Mouse (Mus musculus): ENCODE measurements around the gene Fgfr2. TPM values are rescaled to one million over a fixed set of nuclear protein-coding genes. Genes with fewer than 3 reads are reported as not detected.
A peak's percentile ranks its signal among the peaks of the same experiment; 100 is the strongest.

The Fgfr2 gene
- polyA plus RNA-seq, 1 experiment = 1.7 TPM

DNA sequence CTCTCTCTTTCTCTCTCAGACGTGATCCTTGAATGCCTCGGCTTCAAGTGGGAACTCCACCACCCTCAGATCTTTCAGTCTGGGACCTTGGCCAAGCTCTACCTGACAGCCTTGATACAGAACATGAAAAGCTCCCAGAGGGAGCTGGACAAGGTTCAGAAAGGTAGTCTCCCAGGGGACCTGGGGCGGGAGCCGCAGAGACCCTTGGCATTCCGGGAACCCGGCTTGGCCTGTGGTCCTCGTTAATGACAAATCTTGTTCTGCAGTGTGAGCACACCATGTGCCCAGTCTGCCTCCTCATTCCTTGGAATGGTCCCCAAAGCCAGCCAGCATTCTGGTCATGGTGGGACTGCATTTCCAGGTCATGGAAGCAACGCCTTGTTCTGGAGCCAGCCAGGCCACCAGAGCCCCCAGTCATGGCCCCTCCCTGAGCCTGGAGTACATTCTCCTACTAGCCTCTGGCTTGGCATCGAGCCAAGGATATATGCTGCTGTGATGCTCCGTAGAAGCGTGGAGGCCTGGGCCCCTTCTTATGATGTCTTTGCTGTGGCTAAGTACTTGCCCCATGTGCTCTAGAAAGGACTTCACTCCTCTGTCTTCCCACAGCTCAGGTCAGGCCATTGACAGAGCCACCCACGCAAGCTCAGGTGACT, 2337.1 kb downstream of the Fgfr2 start:
- Histone ChIP-seq H3K4me3 (ENCODE audit: insufficient read depth, poor library complexity, severe bottlenecking) (no peak overlapping the region), H3K79me3 (ENCODE audit: low read depth) (no peaks in the 10 kb centered on the region), H3K36me3 (ENCODE audit: control insufficient read depth, insufficient read depth) (no peaks in the 10 kb centered on the region), H3K79me2 (ENCODE audit: control insufficient read depth, insufficient read depth) (no peaks in the 10 kb centered on the region), H3ac (ENCODE audit: control insufficient read depth, insufficient read length, low read depth) (no peak overlapping the region), H3K27me3 (ENCODE audit: control insufficient read depth, insufficient read depth, insufficient read length) (no peaks in the 10 kb centered on the region)
- TF ChIP-seq CTCF (IDR thresholded peaks at IDR 0.05; ENCODE audit: control insufficient read depth, insufficient read depth, insufficient read length) (no peak), CEBPB (IDR thresholded peaks at IDR 0.05; ENCODE audit: low read depth) (no peak), MYOG (IDR thresholded peaks at IDR 0.05; ENCODE audit: control insufficient read depth, extremely low read depth, insufficient read length) (no peak), MYOD1 (IDR thresholded peaks at IDR 0.05; ENCODE audit: control insufficient read depth, insufficient read length, low read depth) (no peak), FOSL1 (IDR thresholded peaks at IDR 0.05; ENCODE audit: insufficient read depth, low read length, poor library complexity, severe bottlenecking) (no peak), USF1 (IDR thresholded peaks at IDR 0.05; ENCODE audit: low read depth) (no peak), MAX (IDR thresholded peaks at IDR 0.05) (no peak)

DNA sequence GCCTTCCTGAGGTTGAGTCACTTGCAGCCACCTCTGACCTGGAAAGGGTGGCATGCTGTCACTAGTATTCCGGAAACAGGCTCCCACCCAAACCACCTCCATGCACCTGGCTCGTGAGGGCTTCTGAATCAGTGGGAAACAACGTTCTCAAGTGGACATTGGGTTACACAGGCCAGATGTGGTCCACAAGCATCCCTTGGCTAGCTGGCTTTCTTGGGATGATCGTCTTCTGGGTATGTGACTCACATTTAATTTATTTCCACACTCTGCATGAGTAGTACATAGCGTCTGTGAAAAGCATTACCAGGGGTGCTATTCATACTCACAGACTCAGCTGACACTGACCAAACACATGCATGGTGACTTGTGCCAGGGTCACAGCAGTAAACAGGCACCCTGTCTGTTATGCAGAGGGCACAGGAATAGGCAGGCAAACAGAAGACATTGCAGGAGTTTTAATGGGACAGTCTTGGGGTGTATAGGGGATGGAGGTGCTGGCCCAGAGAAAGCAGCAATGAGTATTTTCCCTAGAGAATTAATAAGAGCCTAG, 2340.6 kb downstream of the Fgfr2 start:
- H3K79me3 ChIP-seq (ENCODE audit: low read depth) = no peaks in the 10 kb centered on the region
- no peak overlapping the region for H3ac ChIP-seq (ENCODE audit: control insufficient read depth, insufficient read length, low read depth)
- no peak overlapping the region for H3K4me3 ChIP-seq (ENCODE audit: insufficient read depth, poor library complexity, severe bottlenecking)
- H3K27me3 ChIP-seq (ENCODE audit: control insufficient read depth, insufficient read depth, insufficient read length) = no peaks in the 10 kb centered on the region
- no peaks in the 10 kb centered on the region for H3K36me3 ChIP-seq (ENCODE audit: control insufficient read depth, insufficient read depth)
- TF ChIP-seq MYOD1 (IDR thresholded peaks at IDR 0.05; ENCODE audit: control insufficient read depth, insufficient read length, low read depth) (peak; percentile 63), MAX (IDR thresholded peaks at IDR 0.05) (no peak)
- no peaks in the 10 kb centered on the region for H3K79me2 ChIP-seq (ENCODE audit: control insufficient read depth, insufficient read depth)

DNA sequence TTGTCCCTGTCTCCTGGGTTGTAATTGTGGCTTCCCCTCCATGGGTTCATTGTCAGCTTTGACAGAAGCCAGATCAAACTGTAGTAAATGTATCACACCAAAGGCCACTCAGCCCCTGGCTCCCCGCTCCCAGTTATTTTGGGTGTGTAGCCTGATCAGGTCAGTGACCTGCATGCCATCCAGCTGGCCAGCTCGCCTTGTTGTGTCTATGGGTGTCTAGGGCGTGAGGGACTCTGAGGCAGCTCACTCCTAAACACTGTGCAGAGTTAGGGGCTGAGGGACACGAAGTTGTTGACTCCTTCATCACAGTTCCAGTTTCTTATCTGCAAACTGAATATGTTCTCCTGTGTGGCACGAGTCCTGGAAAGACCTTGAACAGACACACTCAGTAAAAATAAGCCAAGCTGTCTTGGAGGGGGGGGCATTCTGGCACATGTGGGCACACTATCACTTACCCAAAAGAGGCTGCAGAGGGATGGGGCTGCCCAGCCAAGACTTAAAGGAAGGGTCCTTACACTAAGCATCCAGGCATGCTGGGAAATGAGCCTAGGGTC, 2342.2 kb downstream of the Fgfr2 start:
- Histone ChIP-seq H3ac (ENCODE audit: control insufficient read depth, insufficient read length, low read depth) (no peak overlapping the region), H3K4me3 (ENCODE audit: insufficient read depth, poor library complexity, severe bottlenecking) (no peak overlapping the region), H3K27me3 (ENCODE audit: control insufficient read depth, insufficient read depth, insufficient read length) (no peaks in the 10 kb centered on the region), H3K79me3 (ENCODE audit: low read depth) (no peaks in the 10 kb centered on the region), H3K79me2 (ENCODE audit: control insufficient read depth, insufficient read depth) (no peaks in the 10 kb centered on the region), H3K36me3 (ENCODE audit: control insufficient read depth, insufficient read depth) (no peaks in the 10 kb centered on the region)
- TF ChIP-seq MAX (IDR thresholded peaks at IDR 0.05) (no peak), CEBPB (IDR thresholded peaks at IDR 0.05; ENCODE audit: low read depth) (no peak), MYOG (IDR thresholded peaks at IDR 0.05; ENCODE audit: control insufficient read depth, extremely low read depth, insufficient read length) (no peak), MYOD1 (IDR thresholded peaks at IDR 0.05; ENCODE audit: control insufficient read depth, insufficient read length, low read depth) (no peak), USF1 (IDR thresholded peaks at IDR 0.05; ENCODE audit: low read depth) (no peak), CTCF (IDR thresholded peaks at IDR 0.05; ENCODE audit: control insufficient read depth, insufficient read depth, insufficient read length) (no peak), FOSL1 (IDR thresholded peaks at IDR 0.05; ENCODE audit: insufficient read depth, low read length, poor library complexity, severe bottlenecking) (no peak)

DNA sequence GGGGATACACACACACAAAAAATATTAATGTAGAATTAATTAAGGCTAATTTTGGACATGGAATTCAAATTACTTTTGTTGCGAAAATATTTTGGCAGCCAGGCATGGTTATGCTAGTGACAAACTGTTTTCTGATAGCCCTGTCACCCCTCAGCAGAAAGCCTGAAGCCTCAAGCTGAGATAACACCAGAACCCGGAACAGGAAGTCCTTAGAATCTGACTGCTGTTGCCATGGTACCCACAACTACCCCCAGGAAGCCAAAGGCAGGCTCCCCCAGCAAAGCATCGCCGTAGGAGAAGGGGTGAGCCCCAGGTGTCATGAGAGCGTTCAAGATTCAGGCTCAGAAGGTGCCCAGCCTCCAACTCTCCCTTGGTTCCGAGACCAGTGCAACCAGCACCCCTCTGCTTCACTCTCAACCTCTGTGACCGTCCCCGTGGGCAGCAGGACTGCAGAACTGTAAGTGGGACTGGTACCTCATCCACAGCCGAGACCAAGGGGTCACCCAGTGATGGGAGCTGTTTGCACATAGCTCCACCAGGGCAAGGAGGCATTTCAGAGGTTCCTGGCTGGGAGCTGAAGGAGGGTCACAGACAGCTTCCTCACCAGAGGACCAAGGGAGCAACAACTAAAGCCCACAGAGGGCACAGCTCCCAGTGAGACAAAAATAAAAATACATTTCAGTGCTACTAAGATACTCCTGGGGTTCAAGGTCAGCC, 2349.1 kb downstream of the Fgfr2 start, which contains the start of gene Btbd16:
TSS of gene Btbd16 (plus strand) at position 156 of the 717 bp plus-strand sequence.
- Histone ChIP-seq H3ac (ENCODE audit: control insufficient read depth, insufficient read length, low read depth) (no peak within 1 kb of the TSS), H3K27me3 (ENCODE audit: control insufficient read depth, insufficient read depth, insufficient read length) (no peaks in the 10 kb centered on the region), H3K79me3 (ENCODE audit: low read depth) (no peaks in the 10 kb centered on the region), H3K36me3 (ENCODE audit: control insufficient read depth, insufficient read depth) (no peaks in the 10 kb centered on the region), H3K79me2 (ENCODE audit: control insufficient read depth, insufficient read depth) (no peaks in the 10 kb centered on the region), H3K4me3 (ENCODE audit: insufficient read depth, poor library complexity, severe bottlenecking) (no peak within 1 kb of the TSS)
- no peak for TF ChIP-seq FOSL1 (IDR thresholded peaks at IDR 0.05; ENCODE audit: insufficient read depth, low read length, poor library complexity, severe bottlenecking)
- TF ChIP-seq USF1 (IDR thresholded peaks at IDR 0.05; ENCODE audit: low read depth) = no peak
- TF ChIP-seq CEBPB (IDR thresholded peaks at IDR 0.05; ENCODE audit: low read depth) = no peak
- no peak for TF ChIP-seq CTCF (IDR thresholded peaks at IDR 0.05; ENCODE audit: control insufficient read depth, insufficient read depth, insufficient read length)
- TF ChIP-seq MYOD1 (IDR thresholded peaks at IDR 0.05; ENCODE audit: control insufficient read depth, insufficient read length, low read depth) = no peak
- TF ChIP-seq MYOG (IDR thresholded peaks at IDR 0.05; ENCODE audit: control insufficient read depth, extremely low read depth, insufficient read length) = no peak
- no peak for TF ChIP-seq MAX (IDR thresholded peaks at IDR 0.05)

DNA sequence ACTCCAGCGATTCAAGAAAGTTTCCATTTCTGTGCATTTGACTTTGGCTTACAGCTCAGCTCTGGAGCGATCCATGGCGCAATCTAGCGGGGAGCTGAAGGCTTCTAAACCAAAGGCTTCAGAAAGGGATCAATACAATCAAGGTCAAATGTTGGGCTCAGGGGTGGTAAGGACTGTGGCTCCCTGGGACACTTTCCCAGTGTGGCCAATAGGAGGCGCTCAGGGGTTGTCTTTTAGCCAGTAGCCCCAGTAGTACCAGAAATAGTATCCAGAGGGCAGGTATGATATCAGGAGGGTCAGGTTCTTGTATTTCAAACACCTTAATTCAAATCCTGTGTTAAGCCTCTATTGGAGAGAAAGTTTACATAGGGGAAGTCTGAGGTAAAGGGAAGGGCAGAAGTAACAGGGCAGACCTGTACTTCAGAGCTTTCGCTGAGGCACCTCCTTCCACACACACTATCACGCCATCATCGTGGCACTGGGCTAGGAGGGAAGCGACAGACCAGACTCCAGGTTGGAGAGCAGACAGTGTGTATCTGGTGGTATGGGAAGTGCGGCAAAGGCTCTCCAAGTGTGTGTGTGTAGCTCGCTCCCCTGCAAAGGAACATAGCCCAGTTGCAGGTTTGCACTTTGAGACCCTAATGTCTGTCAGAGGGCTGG, 2349.8 kb downstream of the Fgfr2 start:
- Histone ChIP-seq H3K79me2 (ENCODE audit: control insufficient read depth, insufficient read depth) (no peaks in the 10 kb centered on the region), H3K27me3 (ENCODE audit: control insufficient read depth, insufficient read depth, insufficient read length) (no peaks in the 10 kb centered on the region), H3ac (ENCODE audit: control insufficient read depth, insufficient read length, low read depth) (no peak overlapping the region), H3K79me3 (ENCODE audit: low read depth) (no peaks in the 10 kb centered on the region), H3K36me3 (ENCODE audit: control insufficient read depth, insufficient read depth) (no peaks in the 10 kb centered on the region), H3K4me3 (ENCODE audit: insufficient read depth, poor library complexity, severe bottlenecking) (no peak overlapping the region)
- no peak for TF ChIP-seq MYOG (IDR thresholded peaks at IDR 0.05; ENCODE audit: control insufficient read depth, extremely low read depth, insufficient read length)
- no peak for TF ChIP-seq CEBPB (IDR thresholded peaks at IDR 0.05; ENCODE audit: low read depth)
- TF ChIP-seq USF1 (IDR thresholded peaks at IDR 0.05; ENCODE audit: low read depth) = no peak
- TF ChIP-seq CTCF (IDR thresholded peaks at IDR 0.05; ENCODE audit: control insufficient read depth, insufficient read depth, insufficient read length) = peak; percentile 50
